Mouse (Mus musculus) erythroblast, embryonic 14.5 days (primary cell): ENCODE data around the gene Lrch1.

ENCODE experiments used
- GATA1 ChIP-seq: IDR thresholded peaks from 2 replicates; pipeline ENCODE4 v1.6.1; 2012; ENCODE audit warnings: low read length, inconsistent platforms, mixed read lengths
- TAL1 ChIP-seq: IDR thresholded peaks from 3 replicates; pipeline ENCODE4 v1.6.1; 2012; ENCODE audit warnings: low read length, inconsistent platforms, mixed read lengths

GRCm38 (mm10) chr14:74924521-74924920 is 23.2 kb downstream of the Lrch1 start:
- TF ChIP-seq TAL1 (no peak), GATA1 (no peak)
